Mouse (Mus musculus) embryonic facial prominence, embryonic 15.5 days (tissue): Measurements from ENCODE around the gene Zfp414. TPM values are rescaled to one million over a fixed set of nuclear protein-coding genes. Genes with fewer than 3 reads are reported as not detected.
"Not testable (repeated sequence)": the region's sequence is repeated elsewhere in the genome, so short reads cannot be mapped to it uniquely, and the experiment has no call there.

ENCODE experiments used
- ATAC-seq: fragments of 200-750 bp; cut with Nextera tagmentation; 2 replicates; pipeline ENCODE4 v1.8.0; 2017; ENCODE audit warnings: low read depth, moderate TSS enrichment; ENCODE audit not compliant: insufficient number of reproducible peaks, low FRiP score, low TSS enrichment
- H3K27ac ChIP-seq: fragments of 300-500 bp; sonication (generic); replicated peaks from 2 replicates; pipeline ENCODE4 v1.5.1; 2015; ENCODE audit warnings: mild to moderate bottlenecking, inconsistent platforms
- H3K27me3 ChIP-seq: fragments of 300-500 bp; sonication (generic); 2 replicates; pipeline ENCODE4 v1.6.1; 2015; ENCODE audit warnings: inconsistent platforms
- H3K36me3 ChIP-seq: fragments of 300-500 bp; sonication (generic); 2 replicates; pipeline ENCODE4 v1.6.1; 2015; ENCODE audit warnings: mild to moderate bottlenecking, inconsistent platforms
- H3K4me1 ChIP-seq: fragments of 300-500 bp; sonication (generic); 2 replicates; pipeline ENCODE4 v1.6.1; 2015; ENCODE audit warnings: inconsistent platforms
- H3K4me2 ChIP-seq: fragments of 300-500 bp; sonication (generic); replicated peaks from 2 replicates; pipeline ENCODE4 v1.6.1; 2015; ENCODE audit warnings: mild to moderate bottlenecking, inconsistent platforms
- H3K4me3 ChIP-seq: fragments of 300-500 bp; sonication (generic); replicated peaks from 2 replicates; pipeline ENCODE4 v1.5.1; 2015; ENCODE audit warnings: mild to moderate bottlenecking, inconsistent platforms
- H3K9ac ChIP-seq: fragments of 300-500 bp; sonication (generic); 2 replicates; pipeline ENCODE4 v1.6.1; 2015; ENCODE audit warnings: inconsistent platforms
- H3K9me3 ChIP-seq: fragments of 300-500 bp; sonication (generic); replicated peaks from 2 replicates; pipeline ENCODE4 v1.6.1; 2016; ENCODE audit warnings: inconsistent platforms
- WGBS: fragments of 180-500 bp; shearing (Covaris S2); methylation state at CpG from one replicate; pipeline ENCODE4 v1.1.7; 2015; 5-methylcytosine and 5-hydroxymethylcytosine counted together
- polyA plus RNA-seq: library from polyadenylated mRNA; unstranded; fragments of >200 nt; fragmentation: Nextera tagmentation; extraction: Ambion mirVana; gene quantifications from 2 replicates; pipeline ENCODE4 v1.2.1, GENCODE M21; 2015

Zfp414 gene
- 42.9 and 55.7 TPM in 2 replicates for polyA plus RNA-seq

GRCm38 (mm10) chr17:33628621-33629486, at the start of gene Zfp414:
Gene Zfp414, plus strand, starts transcription at chr17:33629090.
- Histone ChIP-seq H3K27me3 (no peaks in the 10 kb centered on the region), H3K4me3 (peak within 1 kb of the TSS; percentile 84), H3K9ac (peak within 1 kb of the TSS; percentile 73), H3K9me3 (no peaks in the 10 kb centered on the region), H3K4me1 (peaks cover 21% of the 10 kb centered on the region), H3K27ac (peak within 1 kb of the TSS; percentile 100), H3K4me2 (peak within 1 kb of the TSS; percentile 80), H3K36me3 (peaks cover 19% of the 10 kb centered on the region)
- WGBS, result 5% methylated on average over 34 of the region's 35 CpGs
- peak; percentile 94 for ATAC-seq

GRCm38 (mm10) chr17:33584061-33584460, 44.8 kb upstream of the Zfp414 start:
- no peak overlapping the region for H3K4me2 ChIP-seq
- H3K4me3 ChIP-seq, result no peak overlapping the region
- H3K27me3 ChIP-seq, result no peaks in the 10 kb centered on the region
- H3K36me3 ChIP-seq, result no peaks in the 10 kb centered on the region
- no peak overlapping the region for H3K9ac ChIP-seq
- H3K9me3 ChIP-seq, result no peaks in the 10 kb centered on the region
- 84% methylated on average over 4 of the region's 4 CpGs for WGBS
- no peak overlapping the region for H3K27ac ChIP-seq
- no peaks in the 10 kb centered on the region for H3K4me1 ChIP-seq
- ATAC-seq, result no peak

- Histone ChIP-seq H3K9ac (no peak overlapping the region), H3K4me2 (no peak overlapping the region), H3K27ac (no peak overlapping the region), H3K4me3 (no peak overlapping the region), H3K4me1 (no peaks in the 10 kb centered on the region), H3K9me3 (no peaks in the 10 kb centered on the region), H3K27me3 (no peaks in the 10 kb centered on the region), H3K36me3 (no peaks in the 10 kb centered on the region)
- no peak for ATAC-seq
- WGBS, result 68% methylated on average over 17 of the region's 17 CpGs
Measured at GRCm38 (mm10) chr17:33586011-33586410, 42.9 kb upstream of the Zfp414 start.

- Histone ChIP-seq H3K9ac (no peak overlapping the region), H3K4me1 (no peaks in the 10 kb centered on the region), H3K4me2 (no peak overlapping the region), H3K27me3 (no peaks in the 10 kb centered on the region), H3K27ac (no peak overlapping the region), H3K4me3 (no peak overlapping the region), H3K36me3 (no peaks in the 10 kb centered on the region), H3K9me3 (no peaks in the 10 kb centered on the region)
- ATAC-seq, result no peak
Measured at GRCm38 (mm10) chr17:33597271-33597670, 31.6 kb upstream of the Zfp414 start.

- 78% methylated on average over 5 of the region's 5 CpGs for WGBS
- ATAC-seq, result no peak
- Histone ChIP-seq H3K9ac (no peak overlapping the region), H3K4me3 (no peak overlapping the region), H3K27ac (no peak overlapping the region), H3K4me2 (no peak overlapping the region), H3K4me1 (no peaks in the 10 kb centered on the region), H3K27me3 (no peaks in the 10 kb centered on the region), H3K9me3 (no peaks in the 10 kb centered on the region), H3K36me3 (no peaks in the 10 kb centered on the region)
Measured at GRCm38 (mm10) chr17:33598506-33598905, 30.4 kb upstream of the Zfp414 start.

GRCm38 (mm10) chr17:33599836-33600475, 28.9 kb upstream of the Zfp414 start:
- H3K4me2 ChIP-seq, result no peak overlapping the region
- no peak for ATAC-seq
- H3K4me3 ChIP-seq, result no peak overlapping the region
- H3K27ac ChIP-seq, result no peak overlapping the region
- no peaks in the 10 kb centered on the region for H3K9me3 ChIP-seq
- 86% methylated on average over 8 of the region's 8 CpGs for WGBS
- H3K27me3 ChIP-seq, result no peaks in the 10 kb centered on the region
- H3K4me1 ChIP-seq, result no peaks in the 10 kb centered on the region
- no peak overlapping the region for H3K9ac ChIP-seq
- no peaks in the 10 kb centered on the region for H3K36me3 ChIP-seq

GRCm38 (mm10) chr17:33600831-33601230, 28.1 kb upstream of the Zfp414 start:
- no peak overlapping the region for H3K4me2 ChIP-seq
- H3K9ac ChIP-seq, result no peak overlapping the region
- no peak overlapping the region for H3K27ac ChIP-seq
- no peaks in the 10 kb centered on the region for H3K27me3 ChIP-seq
- no peaks in the 10 kb centered on the region for H3K36me3 ChIP-seq
- 73% methylated on average over 3 of the region's 3 CpGs for WGBS
- H3K9me3 ChIP-seq, result no peaks in the 10 kb centered on the region
- no peaks in the 10 kb centered on the region for H3K4me1 ChIP-seq
- no peak overlapping the region for H3K4me3 ChIP-seq
- no peak for ATAC-seq

- H3K4me3 ChIP-seq, result no peak overlapping the region
- no peaks in the 10 kb centered on the region for H3K4me1 ChIP-seq
- H3K27me3 ChIP-seq, result no peaks in the 10 kb centered on the region
- H3K36me3 ChIP-seq, result no peaks in the 10 kb centered on the region
- H3K9ac ChIP-seq, result no peak overlapping the region
- no peak overlapping the region for H3K27ac ChIP-seq
- H3K9me3 ChIP-seq, result no peaks in the 10 kb centered on the region
- ATAC-seq, result no peak
- WGBS, result 83% methylated on average over 12 of the region's 12 CpGs
- no peak overlapping the region for H3K4me2 ChIP-seq
Measured at GRCm38 (mm10) chr17:33601947-33602346, 26.9 kb upstream of the Zfp414 start.

GRCm38 (mm10) chr17:33607273-33607672, 21.6 kb upstream of the Zfp414 start:
- Histone ChIP-seq H3K9ac (no peak overlapping the region), H3K9me3 (no peaks in the 10 kb centered on the region), H3K4me3 (no peak overlapping the region), H3K27me3 (no peaks in the 10 kb centered on the region), H3K27ac (no peak overlapping the region), H3K4me2 (no peak overlapping the region), H3K4me1 (no peaks in the 10 kb centered on the region), H3K36me3 (no peaks in the 10 kb centered on the region)
- no peak for ATAC-seq
- WGBS, result 88% methylated on average over 2 of the region's 2 CpGs

GRCm38 (mm10) chr17:33610548-33610947, 18.3 kb upstream of the Zfp414 start:
- no peaks in the 10 kb centered on the region for H3K9me3 ChIP-seq
- H3K27ac ChIP-seq, result no peak overlapping the region
- ATAC-seq, result no peak
- H3K9ac ChIP-seq, result no peak overlapping the region
- WGBS, result 87% methylated on average over 7 of the region's 7 CpGs
- no peaks in the 10 kb centered on the region for H3K27me3 ChIP-seq
- H3K36me3 ChIP-seq, result no peaks in the 10 kb centered on the region
- H3K4me3 ChIP-seq, result no peak overlapping the region
- no peaks in the 10 kb centered on the region for H3K4me1 ChIP-seq
- H3K4me2 ChIP-seq, result no peak overlapping the region

GRCm38 (mm10) chr17:33613726-33614125, 15.2 kb upstream of the Zfp414 start:
- H3K9me3 ChIP-seq, H3K27ac ChIP-seq, ATAC-seq, H3K4me3 ChIP-seq, H3K27me3 ChIP-seq, H3K36me3 ChIP-seq, H3K4me1 ChIP-seq, H3K4me2 ChIP-seq, H3K9ac ChIP-seq: not testable (repeated sequence)
- WGBS, result 88% methylated on average over 5 of the region's 5 CpGs
